Mouse (Mus musculus) kidney, adult 18-20 months (tissue): ENCODE measurements at regions not wholly inside any gene's neighbourhood (a gene's known extent, or its start where the extent isn't known, plus 50 kb on each side); places are given as distances from the start of the nearest gene placed in this dataset.

Source experiments
- DNase-seq: peaks from one replicate; pipeline ENCODE4 v3.0.0; 2021

DNA sequence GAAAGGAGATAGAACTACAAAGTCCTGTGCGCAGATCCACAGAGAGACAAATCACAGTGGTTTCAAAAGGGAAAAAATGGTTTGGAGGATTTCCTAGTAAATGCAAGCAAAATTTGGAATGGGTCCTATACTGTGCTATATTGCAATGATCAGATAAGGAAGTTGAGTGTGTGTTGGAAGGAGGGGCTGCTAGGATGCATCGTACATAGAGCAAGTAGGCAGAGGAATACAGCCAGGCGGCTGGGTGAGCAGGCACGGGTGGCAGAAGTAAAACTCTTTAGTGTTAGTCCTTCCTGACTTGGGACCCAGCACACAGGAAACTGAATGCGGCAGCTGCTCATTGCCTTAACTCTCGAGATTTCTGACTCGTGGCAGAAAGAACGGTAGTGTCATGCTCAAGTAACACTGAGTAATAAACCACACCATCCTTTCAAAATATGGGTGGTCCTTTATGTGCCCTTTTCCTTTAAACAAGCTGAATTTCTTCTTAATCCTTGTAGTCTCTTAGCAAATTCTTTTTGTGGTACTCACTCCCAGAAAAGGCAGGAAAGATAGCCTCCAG is 87.0 kb upstream of the Itprid2 start:
- no peak for DNase-seq

DNA sequence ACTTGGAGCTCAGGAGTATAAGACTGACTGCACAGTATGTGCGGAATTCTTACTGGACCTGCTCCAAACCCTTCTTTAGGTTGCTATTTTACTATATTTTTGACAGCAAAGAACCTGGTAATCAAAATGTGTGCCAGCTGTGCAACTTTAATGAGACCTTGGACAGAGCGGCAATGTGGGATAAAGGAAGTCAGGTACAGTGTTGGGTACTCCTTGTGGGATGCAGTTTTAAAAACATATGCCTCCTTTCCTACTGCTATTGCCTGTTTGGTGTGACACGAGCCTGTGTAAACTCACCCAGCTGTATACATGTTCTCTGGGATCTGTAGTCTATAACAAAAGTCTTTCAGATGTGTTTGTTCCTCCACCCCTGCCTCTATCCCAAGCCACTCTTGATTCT is 85.4 kb upstream of the Itprid2 start:
- DNase-seq = no peak

DNA sequence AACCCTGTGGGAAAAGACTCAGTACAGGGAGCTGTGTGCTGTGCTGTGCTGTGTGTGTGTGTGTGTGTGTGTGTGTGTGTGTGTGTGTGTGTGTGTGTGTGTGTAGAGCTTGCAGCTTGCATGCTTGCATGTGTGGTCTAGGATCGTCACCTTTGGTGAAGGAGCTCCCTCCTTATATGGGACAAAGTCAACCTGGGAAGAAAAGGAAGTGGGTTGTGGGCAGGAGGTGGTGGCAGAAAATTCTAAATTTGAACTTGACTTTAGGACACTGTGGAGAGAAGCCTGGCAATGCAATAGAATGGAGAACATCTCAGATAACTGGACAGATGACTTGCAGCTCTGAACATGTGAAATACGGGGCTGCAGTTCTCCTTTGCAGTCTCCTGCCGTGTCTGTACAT is 84.7 kb upstream of the Itprid2 start:
- DNase-seq = no peak

GRCm38 (mm10) chr2:79552481-79552880 is 82.7 kb upstream of the Itprid2 start:
- DNase-seq = no peak

GRCm38 (mm10) chr2:79555395-79555794 is 79.8 kb upstream of the Itprid2 start:
- DNase-seq = no peak

- no peak for DNase-seq
Measured at GRCm38 (mm10) chr2:79557361-79557760, 77.8 kb upstream of the Itprid2 start.

DNA sequence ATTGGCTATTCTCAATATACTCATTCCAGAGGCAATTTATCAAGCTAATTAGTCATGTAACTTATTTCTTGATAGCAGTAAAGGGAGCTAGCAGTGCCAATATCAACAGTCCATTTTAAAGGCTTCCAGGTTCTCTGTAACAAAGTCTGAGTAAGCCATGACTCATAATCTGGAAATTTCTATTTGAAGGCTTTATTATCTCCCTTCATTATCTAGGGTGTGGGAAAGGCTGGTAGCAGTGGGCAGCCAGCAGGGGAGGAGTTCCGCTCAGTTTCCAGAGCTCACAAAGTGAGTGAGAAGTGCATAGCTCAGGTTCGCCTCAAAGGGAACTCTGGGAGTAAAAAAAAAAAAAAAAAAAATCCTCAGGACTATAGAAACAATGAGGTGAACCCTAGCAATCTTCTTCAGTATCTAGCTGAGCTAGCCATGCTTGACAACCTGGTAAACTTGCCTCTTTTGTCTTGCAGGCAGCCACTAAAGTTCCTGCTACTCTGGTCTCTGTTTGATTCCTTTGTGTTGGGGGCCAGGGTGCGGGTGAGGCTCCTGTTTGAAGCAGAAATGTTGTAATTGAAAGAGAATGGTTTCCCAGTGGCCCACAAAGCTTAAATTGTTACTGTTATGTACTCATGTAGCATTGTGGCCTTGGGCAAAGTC is 68.7 kb upstream of the Itprid2 start:
- DNase-seq = no peak

DNA sequence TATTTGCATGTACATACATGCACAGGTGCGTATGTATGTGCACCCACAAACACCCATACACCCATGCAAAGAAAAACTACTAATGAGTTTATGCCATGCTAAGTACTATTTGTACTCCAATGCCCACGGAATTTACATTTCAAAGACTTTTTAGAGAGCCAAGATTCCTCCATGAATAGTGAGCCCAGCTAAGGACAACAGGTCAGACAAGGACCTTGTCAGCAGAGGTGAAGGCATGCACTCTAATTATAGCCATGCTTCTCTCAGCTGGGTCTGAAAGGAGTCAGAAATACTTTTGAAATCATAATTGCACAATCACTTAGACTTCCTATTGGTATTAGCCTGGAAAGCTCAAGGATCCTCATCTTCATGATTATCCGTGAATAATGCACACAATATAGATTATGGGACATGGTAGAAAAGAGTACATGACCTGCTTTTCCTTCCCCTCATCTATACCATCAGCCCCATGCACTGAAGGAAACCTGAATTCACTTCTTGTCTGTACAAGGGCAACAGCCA is 67.7 kb upstream of the Itprid2 start:
- no peak for DNase-seq

- no peak for DNase-seq
Measured at GRCm38 (mm10) chr2:79569663-79570062, 65.5 kb upstream of the Itprid2 start.

GRCm38 (mm10) chr2:79571910-79572309 is 63.2 kb upstream of the Itprid2 start:
- DNase-seq = no peak

GRCm38 (mm10) chr2:79575074-79575473 is 60.1 kb upstream of the Itprid2 start:
- no peak for DNase-seq

DNA sequence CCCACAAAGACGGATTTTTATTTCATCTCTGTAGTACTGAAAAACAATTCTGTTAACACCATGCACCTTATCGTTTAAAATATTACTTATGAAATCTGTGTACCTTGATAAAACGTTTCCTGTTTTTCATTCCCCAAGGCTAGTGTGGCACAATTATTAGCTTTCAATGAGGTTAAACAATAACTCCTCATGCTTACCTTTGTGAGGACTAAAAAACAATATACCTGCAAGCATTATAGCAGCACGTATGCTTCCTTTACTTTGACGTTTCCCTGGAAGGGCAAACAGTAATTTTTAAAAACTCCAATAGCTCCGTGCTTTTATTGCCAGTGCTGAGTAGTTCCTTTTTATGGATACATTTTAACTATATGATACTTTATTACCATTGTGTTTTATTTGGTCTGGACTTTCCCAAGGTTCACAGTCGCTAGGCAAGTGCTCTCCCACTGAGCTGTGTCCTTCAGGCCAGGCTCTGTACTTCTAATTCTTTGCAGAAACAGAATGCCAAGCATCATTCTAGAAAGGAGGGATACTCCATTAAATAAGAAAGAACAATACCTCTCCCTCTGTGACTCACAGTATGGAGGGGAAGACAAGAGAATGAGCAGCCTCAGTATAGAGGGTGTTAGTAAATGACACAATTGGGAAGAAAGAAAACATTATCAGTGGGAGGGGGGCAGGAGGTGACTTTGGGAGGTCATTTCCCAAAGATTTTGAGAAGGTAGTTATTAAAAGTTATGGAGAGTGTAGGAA is 50.0 kb upstream of the Itprid2 start:
- DNase-seq = no peak
